Mouse (Mus musculus) MEL (cell line): ENCODE data around the gene 4930503B20Rik.

Experiments
- BHLHE40 ChIP-seq: IDR thresholded peaks from 2 replicates; pipeline ENCODE4 v1.6.1; 2012; ENCODE audit warnings: low read depth, mild to moderate bottlenecking, inconsistent platforms, low read length, improper control_type of control experiment, borderline replicate concordance
- CTCF ChIP-seq, 3 experiments: IDR thresholded peaks in 2 of 3; conservative IDR thresholded peaks in 1 of 3; 2 replicates each; pipeline ENCODE4 v1.5.1; 2011 to 2012; ENCODE audit warnings: low read length in 3 of 3, low read depth in 2 of 3, mild to moderate bottlenecking in 2 of 3, improper control_type of control experiment in 1 of 3, inconsistent platforms in 1 of 3, mixed read lengths in 1 of 3, moderate library complexity in 1 of 3; ENCODE audit not compliant: control insufficient read depth in 1 of 3, insufficient read depth in 1 of 3, poor library complexity in 1 of 3, severe bottlenecking in 1 of 3
- EP300 ChIP-seq, 2 experiments: IDR thresholded peaks; 2 replicates each; pipeline ENCODE4 v1.6.1; 2011; ENCODE audit warnings: improper control_type of control experiment in 2 of 2, low read length in 2 of 2, low read depth in 1 of 2, mild to moderate bottlenecking in 1 of 2
- ETS1 ChIP-seq: IDR thresholded peaks from 2 replicates; pipeline ENCODE4 v1.6.1; 2012; ENCODE audit warnings: low read depth, mild to moderate bottlenecking, inconsistent platforms, low read length, improper control_type of control experiment, moderate library complexity
- GABPA ChIP-seq: IDR thresholded peaks from 2 replicates; pipeline ENCODE4 v1.6.1; 2012; ENCODE audit warnings: low read depth, mild to moderate bottlenecking, inconsistent platforms, low read length, improper control_type of control experiment, moderate library complexity
- HCFC1 ChIP-seq: IDR thresholded peaks from 2 replicates; pipeline ENCODE4 v1.6.1; 2012; ENCODE audit warnings: low read depth, mild to moderate bottlenecking, inconsistent platforms, low read length, improper control_type of control experiment, moderate library complexity
- MAFK ChIP-seq: IDR thresholded peaks from 2 replicates; pipeline ENCODE4 v1.6.1; 2011; ENCODE audit warnings: low read depth, mild to moderate bottlenecking, low read length, improper control_type of control experiment, borderline replicate concordance
- POLR2A ChIP-seq, 2 experiments: IDR thresholded peaks; 2 replicates each; pipeline ENCODE4 v1.6.1; 2011 to 2012; ENCODE audit warnings: low read length in 2 of 2, mild to moderate bottlenecking in 2 of 2, control low read depth in 1 of 2, improper control_type of control experiment in 1 of 2, low read depth in 1 of 2, moderate library complexity in 1 of 2; ENCODE audit not compliant: control insufficient read depth in 1 of 2, insufficient read depth in 1 of 2, poor library complexity in 1 of 2
- POLR2AphosphoS2 ChIP-seq: IDR thresholded peaks from 2 replicates; pipeline ENCODE4 v1.6.1; 2011; ENCODE audit warnings: low read length, improper control_type of control experiment
- POLR2AphosphoS5 ChIP-seq: IDR thresholded peaks from 2 replicates; pipeline ENCODE4 v1.6.1; 2012; ENCODE audit warnings: low read depth, borderline replicate concordance, mild to moderate bottlenecking, inconsistent platforms, low read length, moderate library complexity, mixed read lengths
- SMC3 ChIP-seq: IDR thresholded peaks from 2 replicates; pipeline ENCODE4 v1.6.1; 2011; ENCODE audit warnings: low read depth, low read length, improper control_type of control experiment
- TCF12 ChIP-seq: IDR thresholded peaks from 2 replicates; pipeline ENCODE4 v1.6.1; 2014; ENCODE audit warnings: low read depth, mild to moderate bottlenecking, inconsistent platforms, low read length, improper control_type of control experiment, moderate library complexity
- ZMIZ1 ChIP-seq: IDR thresholded peaks from 2 replicates; pipeline ENCODE4 v1.6.1; 2012; ENCODE audit warnings: low read depth, mild to moderate bottlenecking, inconsistent platforms, low read length, improper control_type of control experiment, moderate library complexity

- TF ChIP-seq SMC3 (no peak), POLR2A (IDR thresholded peaks at IDR 0.05; ENCODE audit: control insufficient read depth in 1 of 2, insufficient read depth in 1 of 2, low read depth in 1 of 2, low read length in 2 of 2, poor library complexity in 1 of 2) (no peak), MAFK (no peak), ZMIZ1 (no peak), BHLHE40 (no peak), ETS1 (no peak), TCF12 (no peak), EP300 (IDR thresholded peaks at IDR 0.05; ENCODE audit: low read depth in 1 of 2, low read length in 2 of 2) (no peak), CTCF (IDR thresholded peaks at IDR 0.05 in 2 of 3, conservative IDR thresholded peaks at IDR 0.05 in 1 of 3; ENCODE audit: control insufficient read depth in 1 of 3, insufficient read depth in 1 of 3, low read depth in 2 of 3, low read length in 3 of 3, poor library complexity in 1 of 3, severe bottlenecking in 1 of 3) (no peak), HCFC1 (no peak), POLR2AphosphoS2 (no peak), POLR2AphosphoS5 (no peak), GABPA (no peak)
Measured at GRCm38 (mm10) chr3:146620101-146620500, 31.0 kb downstream of the 4930503B20Rik start.
